Mouse (Mus musculus): Measurements from ENCODE around the gene Col9a2. TPM values are rescaled to one million over a fixed set of nuclear protein-coding genes. Genes with fewer than 3 reads are reported as not detected.

The Col9a2 gene
- polyA plus RNA-seq, 1 experiment from 2014 or later = 5.7 TPM

- TF ChIP-seq CTCF (IDR thresholded peaks at IDR 0.05; ENCODE audit: low read depth) (no peak), EP300 (optimal IDR thresholded peaks at IDR 0.05) (no peak)
- DNase-seq (ENCODE audit: low spot score) (no peak), ATAC-seq (ENCODE audit: low FRiP score, low TSS enrichment) (no peak)
- H3K27me3 ChIP-seq (ENCODE audit: control insufficient read depth, insufficient read depth, low read length) = no peaks in the 10 kb centered on the region
- H3K4me2 ChIP-seq (replicated peaks; ENCODE audit: low read depth) = no peak overlapping the region
- no peak overlapping the region for H3K4me3 ChIP-seq (ENCODE audit: low read depth, low read length)
- H3K9ac ChIP-seq (ENCODE audit: low read length) = no peak overlapping the region
- no peaks in the 10 kb centered on the region for H3K36me3 ChIP-seq (ENCODE audit: control insufficient read depth, insufficient read depth, low read length)
- 71% methylated on average over 11 of the region's 11 CpGs for WGBS
- H3K27ac ChIP-seq (replicated peaks) = no peak overlapping the region
- H3K9me3 ChIP-seq (ENCODE audit: control insufficient read depth, low read length) = no peaks in the 10 kb centered on the region
- H3K4me1 ChIP-seq (replicated peaks; ENCODE audit: control insufficient read depth, insufficient read depth) = no peaks in the 10 kb centered on the region
These were observed 28.2 kb upstream of the Col9a2 start for GRCm38 (mm10) chr4:121010770-121011549.

DNA sequence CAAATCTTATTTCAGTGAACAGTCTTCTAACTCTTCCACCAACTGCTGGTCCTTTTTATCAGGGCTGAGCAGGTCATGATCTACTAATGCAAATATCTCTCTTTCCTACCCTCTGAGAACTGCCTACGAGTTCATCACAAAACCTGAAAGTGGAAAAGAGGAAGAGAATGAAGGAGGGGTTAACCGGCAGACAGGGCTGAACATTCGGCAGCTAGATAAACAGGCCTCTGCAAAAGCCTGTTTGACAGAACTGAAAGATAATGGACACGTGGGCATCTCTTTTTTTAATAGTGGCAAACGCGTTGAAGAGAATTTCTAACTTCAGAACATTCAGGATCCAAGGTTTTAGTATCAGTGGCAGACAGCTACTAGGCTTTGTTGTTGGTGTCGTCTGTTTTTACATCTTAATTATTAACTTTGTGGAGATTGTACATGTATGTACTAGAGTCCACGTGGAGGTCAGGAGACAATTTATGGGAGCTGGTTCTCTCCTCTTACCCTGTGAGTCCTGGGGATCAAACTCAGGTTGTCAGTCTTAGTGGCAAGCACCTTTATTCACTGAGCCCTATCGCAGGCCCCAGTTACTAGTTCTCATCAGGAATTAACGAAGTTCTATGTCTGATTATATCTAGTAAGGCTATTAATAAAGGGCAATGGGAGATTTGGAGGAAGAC, 24.5 kb upstream of the Col9a2 start:
- Histone ChIP-seq H3K27me3 (ENCODE audit: control insufficient read depth, insufficient read depth, low read length) (no peaks in the 10 kb centered on the region), H3K4me2 (replicated peaks; ENCODE audit: low read depth) (0 out of 2 replicates have a peak overlapping the region, but pooled peaks have one; percentile 0)
- TF ChIP-seq EP300 (optimal IDR thresholded peaks at IDR 0.05) = no peak
- no peak for TF ChIP-seq CTCF (IDR thresholded peaks at IDR 0.05; ENCODE audit: low read depth)

GRCm38 (mm10) chr4:121015268-121015659, 23.9 kb upstream of the Col9a2 start:
- ATAC-seq (ENCODE audit: low FRiP score, low TSS enrichment) (no peak), DNase-seq (ENCODE audit: low spot score) (no peak)
- H3K9me3 ChIP-seq (ENCODE audit: control insufficient read depth, low read length) = no peaks in the 10 kb centered on the region
- 67% methylated on average over 7 of the region's 7 CpGs for WGBS
- no peaks in the 10 kb centered on the region for H3K36me3 ChIP-seq (ENCODE audit: control insufficient read depth, insufficient read depth, low read length)
- no peaks in the 10 kb centered on the region for H3K4me1 ChIP-seq (replicated peaks; ENCODE audit: control insufficient read depth, insufficient read depth)
- 0 out of 2 replicates have a peak overlapping the region, but pooled peaks have one; percentile 0 for H3K4me2 ChIP-seq (replicated peaks; ENCODE audit: low read depth)
- TF ChIP-seq EP300 (optimal IDR thresholded peaks at IDR 0.05) = no peak
- TF ChIP-seq CTCF (IDR thresholded peaks at IDR 0.05; ENCODE audit: low read depth) = no peak
- no peak overlapping the region for H3K9ac ChIP-seq (ENCODE audit: low read length)
- H3K27me3 ChIP-seq (ENCODE audit: control insufficient read depth, insufficient read depth, low read length) = no peaks in the 10 kb centered on the region
- no peak overlapping the region; the same call in 1 of the 2 replicates for H3K4me3 ChIP-seq (ENCODE audit: low read depth, low read length)
- no peak overlapping the region for H3K27ac ChIP-seq (replicated peaks)

More for the DNA sequence above, 24.5 kb upstream of the Col9a2 start:
- H3K27ac ChIP-seq (replicated peaks) = no peak overlapping the region
- H3K9ac ChIP-seq (ENCODE audit: low read length) = no peak overlapping the region
- H3K4me3 ChIP-seq (ENCODE audit: low read depth, low read length) = no peak overlapping the region
- no peaks in the 10 kb centered on the region for H3K4me1 ChIP-seq (replicated peaks; ENCODE audit: control insufficient read depth, insufficient read depth)
- H3K36me3 ChIP-seq (ENCODE audit: control insufficient read depth, insufficient read depth, low read length) = no peaks in the 10 kb centered on the region
- WGBS = 48% methylated on average over 10 of the region's 10 CpGs
- no peaks in the 10 kb centered on the region for H3K9me3 ChIP-seq (ENCODE audit: control insufficient read depth, low read length)
- ATAC-seq (ENCODE audit: low FRiP score, low TSS enrichment) (no peak), DNase-seq (ENCODE audit: low spot score) (no peak)

DNA sequence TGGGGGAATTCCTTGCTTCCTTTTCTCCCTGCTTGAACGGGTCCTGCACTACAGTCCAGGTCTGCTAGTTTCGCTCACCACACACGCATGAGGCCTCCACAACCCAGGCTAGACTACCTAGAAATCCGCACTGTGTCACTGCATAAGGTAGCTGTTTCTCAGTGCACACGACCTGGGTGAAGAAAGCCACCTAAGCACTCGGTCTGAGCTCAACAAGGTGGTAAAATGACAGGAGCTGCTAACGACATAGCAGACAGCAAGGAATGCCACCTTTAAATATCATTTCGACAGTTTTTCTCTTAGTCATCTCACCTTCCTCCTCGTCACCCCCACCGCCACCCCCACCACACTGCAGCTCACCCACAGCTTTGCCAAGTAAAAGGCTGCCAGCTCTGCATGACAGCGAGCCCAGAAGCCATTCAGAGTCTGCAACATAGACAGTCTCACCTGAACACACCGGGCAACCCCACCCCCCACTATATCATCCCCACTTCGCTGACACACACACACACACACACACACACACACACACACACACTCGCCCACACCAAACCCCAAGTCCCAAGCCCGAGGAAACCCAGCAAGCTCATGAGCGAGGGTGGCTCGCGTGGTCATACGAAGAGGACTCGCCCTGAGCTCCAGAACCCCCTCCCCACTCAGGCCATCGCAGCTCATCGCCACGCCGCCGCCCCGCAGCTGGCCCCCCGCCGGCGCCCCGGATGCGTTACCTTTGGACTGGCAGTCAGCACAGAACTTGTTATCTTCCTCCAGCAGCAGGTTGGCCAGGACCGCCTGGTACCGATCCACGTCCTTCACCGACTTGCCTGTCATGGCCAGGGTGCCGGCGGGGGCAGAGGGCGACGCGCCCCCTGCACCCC, 22.9 kb upstream of the Col9a2 start:
- DNase-seq (ENCODE audit: low spot score) (peak; percentile 28), ATAC-seq (ENCODE audit: low FRiP score, low TSS enrichment) (peak; percentile 2; the same call in 1 of the 2 replicates)
- H3K4me1 ChIP-seq (replicated peaks; ENCODE audit: control insufficient read depth, insufficient read depth) = no peaks in the 10 kb centered on the region
- H3K4me3 ChIP-seq (ENCODE audit: low read depth, low read length) = peak overlapping the region; percentile 96
- TF ChIP-seq EP300 (optimal IDR thresholded peaks at IDR 0.05) (no peak), CTCF (IDR thresholded peaks at IDR 0.05; ENCODE audit: low read depth) (no peak)
- peak overlapping the region; percentile 85 for H3K27ac ChIP-seq (replicated peaks)
- H3K36me3 ChIP-seq (ENCODE audit: control insufficient read depth, insufficient read depth, low read length) = no peaks in the 10 kb centered on the region
- peak overlapping the region; percentile 91 for H3K9ac ChIP-seq (ENCODE audit: low read length)
- no peaks in the 10 kb centered on the region for H3K9me3 ChIP-seq (ENCODE audit: control insufficient read depth, low read length)
- H3K27me3 ChIP-seq (ENCODE audit: control insufficient read depth, insufficient read depth, low read length) = no peaks in the 10 kb centered on the region
- 6% methylated on average over 38 of the region's 40 CpGs for WGBS
- H3K4me2 ChIP-seq (replicated peaks; ENCODE audit: low read depth) = peak overlapping the region; percentile 95

GRCm38 (mm10) chr4:121016928-121017657, 22.1 kb upstream of the Col9a2 start, which contains the start of gene Smap2:
Gene Smap2, minus strand, starts transcription at chr4:121017247.
- WGBS = 0% methylated on average over 35 of the region's 48 CpGs
- ATAC-seq (ENCODE audit: low FRiP score, low TSS enrichment) (peak; percentile 99), DNase-seq (ENCODE audit: low spot score) (peak; percentile 99)
- Histone ChIP-seq H3K9ac (ENCODE audit: low read length) (peak within 1 kb of the TSS; percentile 91), H3K4me3 (ENCODE audit: low read depth, low read length) (peak within 1 kb of the TSS; percentile 96), H3K27me3 (ENCODE audit: control insufficient read depth, insufficient read depth, low read length) (no peaks in the 10 kb centered on the region), H3K27ac (replicated peaks) (peak within 1 kb of the TSS; percentile 85), H3K4me1 (replicated peaks; ENCODE audit: control insufficient read depth, insufficient read depth) (no peaks in the 10 kb centered on the region), H3K36me3 (ENCODE audit: control insufficient read depth, insufficient read depth, low read length) (no peaks in the 10 kb centered on the region), H3K4me2 (replicated peaks; ENCODE audit: low read depth) (peak within 1 kb of the TSS; percentile 95), H3K9me3 (ENCODE audit: control insufficient read depth, low read length) (no peaks in the 10 kb centered on the region)
- TF ChIP-seq EP300 (optimal IDR thresholded peaks at IDR 0.05) (no peak), CTCF (IDR thresholded peaks at IDR 0.05; ENCODE audit: low read depth) (peak; percentile 69)
